Mouse (Mus musculus) embryonic facial prominence, embryonic 11.5 days (tissue): ENCODE data around the gene Calcrl. TPM values are rescaled to one million over a fixed set of nuclear protein-coding genes. Genes with fewer than 3 reads are reported as not detected.

ENCODE experiments used
- ATAC-seq: fragments of 200-750 bp; cut with Nextera tagmentation; replicated peaks from 2 replicates; pipeline ENCODE4 v1.8.0; 2017; ENCODE audit warnings: low read depth; ENCODE audit not compliant: insufficient number of reproducible peaks, low FRiP score, low TSS enrichment
- DNase-seq: peaks from one replicate; pipeline ENCODE4 v3.0.0-alpha.2; 2015; ENCODE audit warnings: low spot score
- H3K27ac ChIP-seq: fragments of 300-500 bp; sonication (generic); replicated peaks from 2 replicates; pipeline ENCODE4 v1.5.1; 2014; ENCODE audit warnings: mild to moderate bottlenecking, low read depth, low read length, control low read depth
- H3K27me3 ChIP-seq: fragments of 300-500 bp; sonication (generic); 2 replicates; pipeline ENCODE4 v1.6.1; 2014; ENCODE audit warnings: mild to moderate bottlenecking, low read length, moderate library complexity, mixed read lengths; ENCODE audit not compliant: control insufficient read depth, insufficient read depth
- H3K36me3 ChIP-seq: fragments of 300-500 bp; sonication (generic); replicated peaks from 2 replicates; pipeline ENCODE4 v1.6.1; 2014; ENCODE audit warnings: low read depth, mild to moderate bottlenecking, low read length, moderate library complexity, mixed read lengths; ENCODE audit not compliant: control insufficient read depth, insufficient read depth
- H3K4me1 ChIP-seq: fragments of 300-500 bp; sonication (generic); 2 replicates; pipeline ENCODE4 v1.6.1; 2014; ENCODE audit warnings: low read length, mixed read lengths; ENCODE audit not compliant: control insufficient read depth, insufficient read depth
- H3K4me2 ChIP-seq: fragments of 300-500 bp; sonication (generic); 2 replicates; pipeline ENCODE4 v1.6.1; 2014; ENCODE audit warnings: low read depth, mild to moderate bottlenecking, control low read depth, low read length, moderate library complexity
- H3K4me3 ChIP-seq: fragments of 300-500 bp; sonication (generic); 2 replicates; pipeline ENCODE4 v1.5.1; 2014; ENCODE audit warnings: low read depth, low read length, control low read depth
- H3K9ac ChIP-seq: fragments of 300-500 bp; sonication (generic); replicated peaks from 2 replicates; pipeline ENCODE4 v1.6.1; 2014; ENCODE audit warnings: mild to moderate bottlenecking, control low read depth, low read length
- H3K9me3 ChIP-seq: fragments of 300-500 bp; sonication (generic); replicated peaks from 2 replicates; pipeline ENCODE4 v1.6.1; 2016; ENCODE audit warnings: mild to moderate bottlenecking, low read length, inconsistent platforms, mixed read lengths; ENCODE audit not compliant: control insufficient read depth
- WGBS: fragments of 180-500 bp; shearing (Covaris S2); extraction: QIAGEN DNeasy Blood & Tissue Kit; methylation state at CpG from one replicate; pipeline ENCODE4 v1.1.7; 2014; 5-methylcytosine and 5-hydroxymethylcytosine counted together
- polyA plus RNA-seq: library from polyadenylated mRNA; unstranded; fragments of >200 nt; fragmentation: Nextera tagmentation; extraction: Ambion mirVana; gene quantifications from 2 replicates; pipeline ENCODE4 v1.2.1, GENCODE M21; 2014

Calcrl gene
- polyA plus RNA-seq, 1 experiment from 2014 or later: 23.9 TPM

DNA sequence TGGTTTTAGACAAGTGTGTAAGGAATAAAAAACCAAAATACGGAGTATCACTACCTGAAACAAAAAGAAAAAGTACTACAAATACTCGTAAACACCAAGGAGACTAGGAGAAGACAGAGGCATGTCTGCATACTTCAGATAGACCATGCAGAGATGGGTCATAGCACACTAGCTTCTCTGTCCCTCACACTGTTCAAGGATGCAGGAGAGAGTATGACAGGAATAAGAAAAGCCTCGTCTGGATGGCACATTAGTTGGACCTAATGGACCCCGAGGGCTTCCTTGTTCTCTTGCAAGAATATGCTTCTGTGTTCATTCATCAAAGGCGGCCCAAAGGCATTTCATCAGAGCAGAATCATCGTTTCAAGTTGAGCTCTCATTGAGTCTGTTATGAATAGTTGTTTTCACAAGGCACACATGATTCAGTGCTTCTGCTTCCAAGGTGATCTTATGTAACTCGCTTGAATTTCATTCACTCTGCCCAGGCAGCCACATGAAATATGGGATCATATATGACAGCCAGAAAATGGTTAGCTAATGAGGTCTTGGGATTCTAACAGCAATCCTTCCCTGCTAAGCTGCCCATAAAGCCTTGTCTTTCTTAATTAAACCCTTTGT lies 136.2 kb downstream of the Calcrl start:
- no peak overlapping the region for H3K9ac ChIP-seq
- 65% methylated on average over 7 of the region's 7 CpGs for WGBS
- H3K27me3 ChIP-seq: no peaks in the 10 kb centered on the region
- no peaks in the 10 kb centered on the region for H3K4me1 ChIP-seq
- no peaks in the 10 kb centered on the region for H3K36me3 ChIP-seq
- DNase-seq (no peak), ATAC-seq (no peak)
- no peaks in the 10 kb centered on the region for H3K9me3 ChIP-seq
- no peak overlapping the region for H3K27ac ChIP-seq
- no peak overlapping the region for H3K4me3 ChIP-seq
- no peak overlapping the region for H3K4me2 ChIP-seq

Other genes with a start within 250 kb of the Calcrl start
- gene Tfpi, start 51.4 kb upstream of the Calcrl start, polyA plus RNA-seq: 20.8 and 23.1 TPM in 2 replicates
- 39.3 and 40.6 TPM in 2 replicates for gene Ctnnd1, start 225.4 kb upstream of the Calcrl start, polyA plus RNA-seq
- gene Btbd18, start 233.7 kb upstream of the Calcrl start, polyA plus RNA-seq: 0.07 TPM in 2 replicates
- 446 and 475 TPM in 2 replicates for gene Selenoh, start 245.4 kb upstream of the Calcrl start, polyA plus RNA-seq